Mouse (Mus musculus): ENCODE results near the gene Scn8a. TPM values are rescaled to one million over a fixed set of nuclear protein-coding genes. Genes with fewer than 3 reads are reported as not detected.

Gene Scn8a
- polyA plus RNA-seq, 1 experiment from 2014 or later: 9.0 TPM

- no peaks in the 10 kb centered on the region for H3K9me3 ChIP-seq
- H3K4me1 ChIP-seq: peaks cover 41% of the 10 kb centered on the region
- no peaks in the 10 kb centered on the region for H3K36me3 ChIP-seq (replicated peaks)
- DNase-seq (ENCODE audit: extremely low spot score, low spot score): no peak
- no peaks in the 10 kb centered on the region for H3K27me3 ChIP-seq (ENCODE audit: poor library complexity, severe bottlenecking)
- 0 out of 2 replicates have a peak overlapping the region, but pooled peaks have one; percentile 48 for H3K27ac ChIP-seq
- no peak overlapping the region for H3K4me3 ChIP-seq
- WGBS: 84% methylated on average over 10 of the region's 10 CpGs
These were observed 55.3 kb downstream of the Scn8a start for GRCm38 (mm10) chr15:100924941-100925340.

- Histone ChIP-seq H3K4me1 (peaks cover 14% of the 10 kb centered on the region), H3K27ac (no peak overlapping the region), H3K9me3 (no peaks in the 10 kb centered on the region), H3K4me3 (no peak overlapping the region), H3K36me3 (replicated peaks) (no peaks in the 10 kb centered on the region), H3K27me3 (ENCODE audit: poor library complexity, severe bottlenecking) (no peaks in the 10 kb centered on the region)
- WGBS: 51% methylated on average over 3 of the region's 3 CpGs
- DNase-seq (ENCODE audit: extremely low spot score, low spot score): no peak
These were observed 60.8 kb downstream of the Scn8a start for GRCm38 (mm10) chr15:100930477-100930876.

GRCm38 (mm10) chr15:100936176-100936575 is 66.5 kb downstream of the Scn8a start:
- DNase-seq (ENCODE audit: extremely low spot score, low spot score): no peak
- Histone ChIP-seq H3K27me3 (ENCODE audit: poor library complexity, severe bottlenecking) (no peaks in the 10 kb centered on the region), H3K36me3 (replicated peaks) (peaks cover 19% of the 10 kb centered on the region), H3K27ac (peak overlapping the region; percentile 40), H3K9me3 (no peaks in the 10 kb centered on the region), H3K4me3 (peak overlapping the region; percentile 5; the same call in 1 of the 2 replicates), H3K4me1 (peaks cover 20% of the 10 kb centered on the region)
- WGBS: 78% methylated on average over 24 of the region's 24 CpGs

GRCm38 (mm10) chr15:100948383-100948782 is 78.7 kb downstream of the Scn8a start:
- DNase-seq (ENCODE audit: extremely low spot score, low spot score): no peak
- H3K9me3 ChIP-seq: peaks cover 5% of the 10 kb centered on the region; the same call in 1 of the 2 replicates
- H3K27me3 ChIP-seq (ENCODE audit: poor library complexity, severe bottlenecking): no peaks in the 10 kb centered on the region

GRCm38 (mm10) chr15:100949169-100949568 is 79.5 kb downstream of the Scn8a start:
- Histone ChIP-seq H3K9me3 (peaks cover 5% of the 10 kb centered on the region; the same call in 1 of the 2 replicates), H3K27ac (no peak overlapping the region), H3K27me3 (ENCODE audit: poor library complexity, severe bottlenecking) (no peaks in the 10 kb centered on the region), H3K4me3 (no peak overlapping the region), H3K36me3 (replicated peaks) (no peaks in the 10 kb centered on the region), H3K4me1 (peaks cover 26% of the 10 kb centered on the region)
- 85% methylated on average over 4 of the region's 4 CpGs for WGBS
- no peak for DNase-seq (ENCODE audit: extremely low spot score, low spot score)

More at GRCm38 (mm10) chr15:100948383-100948782, 78.7 kb downstream of the Scn8a start:
- Histone ChIP-seq H3K27ac (no peak overlapping the region), H3K36me3 (replicated peaks) (no peaks in the 10 kb centered on the region), H3K4me3 (no peak overlapping the region), H3K4me1 (peaks cover 18% of the 10 kb centered on the region)
- 92% methylated on average over 13 of the region's 13 CpGs for WGBS

GRCm38 (mm10) chr15:100951491-100951890 is 81.8 kb downstream of the Scn8a start:
- Histone ChIP-seq H3K4me3 (no peak overlapping the region), H3K9me3 (peaks cover 5% of the 10 kb centered on the region; the same call in 1 of the 2 replicates), H3K4me1 (peaks cover 34% of the 10 kb centered on the region), H3K36me3 (replicated peaks) (no peaks in the 10 kb centered on the region), H3K27ac (no peak overlapping the region), H3K27me3 (ENCODE audit: poor library complexity, severe bottlenecking) (no peaks in the 10 kb centered on the region)
- no peak for DNase-seq (ENCODE audit: extremely low spot score, low spot score)
- WGBS: 87% methylated on average over 10 of the region's 10 CpGs

GRCm38 (mm10) chr15:100952292-100952691 is 82.6 kb downstream of the Scn8a start:
- WGBS: 90% methylated on average over 2 of the region's 2 CpGs
- Histone ChIP-seq H3K36me3 (replicated peaks) (no peaks in the 10 kb centered on the region), H3K27ac (0 out of 2 replicates have a peak overlapping the region, but pooled peaks have one; percentile 12)

GRCm38 (mm10) chr15:100952854-100953253 is 83.2 kb downstream of the Scn8a start:
- Histone ChIP-seq H3K4me3 (peak overlapping the region; percentile 2; the same call in 1 of the 2 replicates), H3K27ac (peak overlapping the region; percentile 12; the same call in 1 of the 2 replicates), H3K4me1 (peaks cover 34% of the 10 kb centered on the region), H3K27me3 (ENCODE audit: poor library complexity, severe bottlenecking) (no peaks in the 10 kb centered on the region), H3K9me3 (no peaks in the 10 kb centered on the region), H3K36me3 (replicated peaks) (no peaks in the 10 kb centered on the region)
- no peak for DNase-seq (ENCODE audit: extremely low spot score, low spot score)
- 32% methylated on average over 8 of the region's 8 CpGs for whole genome bisulfite sequencing

More at GRCm38 (mm10) chr15:100952292-100952691, 82.6 kb downstream of the Scn8a start:
- H3K4me3 ChIP-seq: no peak overlapping the region
- no peaks in the 10 kb centered on the region for H3K27me3 ChIP-seq (ENCODE audit: poor library complexity, severe bottlenecking)
- no peak for DNase-seq (ENCODE audit: extremely low spot score, low spot score)
- H3K9me3 ChIP-seq: peaks cover under 1% of the 10 kb centered on the region; the same call in 1 of the 2 replicates
- peaks cover 34% of the 10 kb centered on the region for H3K4me1 ChIP-seq

- DNase-seq (ENCODE audit: extremely low spot score, low spot score): no peak
These were observed 84.3 kb downstream of the Scn8a start for GRCm38 (mm10) chr15:100953955-100954354.

GRCm38 (mm10) chr15:100954751-100955150 is 85.1 kb downstream of the Scn8a start:
- H3K27ac ChIP-seq: peak overlapping the region; percentile 36; the same call in 1 of the 2 replicates
- H3K4me3 ChIP-seq: no peak overlapping the region
- DNase-seq (ENCODE audit: extremely low spot score, low spot score): no peak
- H3K4me1 ChIP-seq: peaks cover 34% of the 10 kb centered on the region
- no peaks in the 10 kb centered on the region for H3K36me3 ChIP-seq (replicated peaks)
- H3K27me3 ChIP-seq (ENCODE audit: poor library complexity, severe bottlenecking): no peaks in the 10 kb centered on the region
- no peaks in the 10 kb centered on the region for H3K9me3 ChIP-seq
- 85% methylated on average over 16 of the region's 16 CpGs for WGBS

More at GRCm38 (mm10) chr15:100953955-100954354, 84.3 kb downstream of the Scn8a start:
- no peaks in the 10 kb centered on the region for H3K36me3 ChIP-seq (replicated peaks)
- no peak overlapping the region for H3K27ac ChIP-seq
- H3K4me1 ChIP-seq: peaks cover 34% of the 10 kb centered on the region
- no peaks in the 10 kb centered on the region for H3K27me3 ChIP-seq (ENCODE audit: poor library complexity, severe bottlenecking)
- no peak overlapping the region for H3K4me3 ChIP-seq
- no peaks in the 10 kb centered on the region for H3K9me3 ChIP-seq
- 87% methylated on average over 7 of the region's 7 CpGs for WGBS

- Histone ChIP-seq H3K9me3 (no peaks in the 10 kb centered on the region), H3K27me3 (ENCODE audit: poor library complexity, severe bottlenecking) (no peaks in the 10 kb centered on the region), H3K27ac (no peak overlapping the region), H3K36me3 (replicated peaks) (no peaks in the 10 kb centered on the region), H3K4me1 (0 out of 2 replicates have a peak, but pooled peaks cover 4% of the 10 kb centered on the region), H3K4me3 (no peak overlapping the region)
- no peak for DNase-seq (ENCODE audit: extremely low spot score, low spot score)
- 90% methylated on average over 6 of the region's 6 CpGs for WGBS
These were observed 91.3 kb downstream of the Scn8a start for GRCm38 (mm10) chr15:100960958-100961357.

GRCm38 (mm10) chr15:100961561-100961960 is 91.9 kb downstream of the Scn8a start:
- no peaks in the 10 kb centered on the region for H3K9me3 ChIP-seq
- H3K36me3 ChIP-seq (replicated peaks): no peaks in the 10 kb centered on the region
- DNase-seq (ENCODE audit: extremely low spot score, low spot score): no peak
- no peak overlapping the region for H3K4me3 ChIP-seq
- WGBS: 84% methylated on average over 4 of the region's 4 CpGs
- H3K27ac ChIP-seq: no peak overlapping the region
- no peaks in the 10 kb centered on the region for H3K27me3 ChIP-seq (ENCODE audit: poor library complexity, severe bottlenecking)
- 0 out of 2 replicates have a peak, but pooled peaks cover 4% of the 10 kb centered on the region for H3K4me1 ChIP-seq

GRCm38 (mm10) chr15:100971443-100971842 is 101.8 kb downstream of the Scn8a start:
- DNase-seq (ENCODE audit: extremely low spot score, low spot score): no peak
- Histone ChIP-seq H3K9me3 (no peaks in the 10 kb centered on the region), H3K36me3 (replicated peaks) (peaks cover 9% of the 10 kb centered on the region), H3K27me3 (ENCODE audit: poor library complexity, severe bottlenecking) (no peaks in the 10 kb centered on the region), H3K4me3 (no peak overlapping the region), H3K27ac (no peak overlapping the region), H3K4me1 (peaks cover 20% of the 10 kb centered on the region)
- 89% methylated on average over 11 of the region's 11 CpGs for WGBS
